Mouse (Mus musculus) brain, embryonic 14.5 days (tissue): ENCODE data around the gene Ift122.

ENCODE experiments used
- CTCF ChIP-seq: fragments of 200-500 bp; IDR thresholded peaks from 2 replicates; pipeline ENCODE4 v1.5.1; 2012; ENCODE audit warnings: inconsistent platforms, mild to moderate bottlenecking, moderate library complexity, borderline replicate concordance; ENCODE audit not compliant: insufficient read depth, insufficient read length; ENCODE audit errors: extremely low read depth
- POLR2A ChIP-seq: fragments of 200-500 bp; IDR thresholded peaks from 2 replicates; pipeline ENCODE4 v1.6.1; 2012; ENCODE audit warnings: mild to moderate bottlenecking, inconsistent platforms, borderline replicate concordance; ENCODE audit not compliant: poor library complexity, insufficient read depth, insufficient read length, severe bottlenecking; ENCODE audit errors: extremely low read depth

DNA sequence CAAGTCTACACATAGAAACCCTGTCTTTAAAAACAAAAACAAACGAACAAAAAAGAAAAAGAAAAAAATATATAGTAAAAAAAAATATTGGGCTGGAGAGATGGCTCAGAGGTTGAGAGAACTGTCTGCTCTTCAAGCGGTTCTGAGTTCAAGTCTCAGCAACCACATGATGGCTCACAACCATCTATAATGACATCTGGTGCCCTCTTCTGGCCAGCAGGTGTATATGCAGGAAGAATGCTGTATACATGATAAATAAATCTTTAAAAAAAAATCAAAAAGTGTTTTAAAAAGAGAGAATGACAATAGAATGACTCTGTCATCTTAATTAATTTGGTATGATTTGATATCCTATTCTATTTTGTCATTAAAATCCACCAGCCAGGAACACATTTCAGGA is 1.2 kb downstream of the Ift122 start:
- TF ChIP-seq CTCF (peak; percentile 15; the same call in 1 of the 2 replicates), POLR2A (no peak)
